Mouse (Mus musculus): ENCODE measurements around the gene Olfr1431.
"Not testable (repeated sequence)": the region's sequence is repeated elsewhere in the genome, so short reads cannot be mapped to it uniquely, and the experiment has no call there.

Olfr1431 gene

GRCm38 (mm10) chr19:12200334-12200733 lies at the start of gene Olfr1431:
Gene Olfr1431 (plus strand): TSS chr19:12200634.
- DNase-seq (ENCODE audit: extremely low spot score, low spot score) = no peak

- DNase-seq (ENCODE audit: extremely low spot score, low spot score) = not testable (repeated sequence)
These were observed 30.3 kb upstream of the Olfr1431 start, which contains the start of gene Olfr1555-ps1 for GRCm38 (mm10) chr19:12170062-12170599. Gene Olfr1555-ps1 (minus strand): TSS chr19:12170112.

GRCm38 (mm10) chr19:12175431-12175830 lies 25.0 kb upstream of the Olfr1431 start:
- not testable (repeated sequence) for DNase-seq (ENCODE audit: extremely low spot score, low spot score)

GRCm38 (mm10) chr19:12199076-12199475 lies 1.4 kb upstream of the Olfr1431 start:
- DNase-seq (ENCODE audit: extremely low spot score, low spot score) = not testable (repeated sequence)

GRCm38 (mm10) chr19:12232496-12232895 lies 32.1 kb downstream of the Olfr1431 start, which contains the start of gene Olfr1432:
Gene Olfr1432 (minus strand): TSS chr19:12232596.
- DNase-seq (ENCODE audit: extremely low spot score, low spot score) = not testable (repeated sequence)

GRCm38 (mm10) chr19:12241559-12241958 lies 41.1 kb downstream of the Olfr1431 start, which contains the start of gene Olfr262:
Gene Olfr262 (minus strand): TSS chr19:12241659.
- DNase-seq (ENCODE audit: extremely low spot score, low spot score) = no peak

GRCm38 (mm10) chr19:12260732-12261131 lies 60.3 kb downstream of the Olfr1431 start, which contains the start of gene Olfr235:
Gene Olfr235 (plus strand): TSS chr19:12261032.
- no peak for DNase-seq (ENCODE audit: extremely low spot score, low spot score)

Data from neural tube, embryonic 10.5 days (tissue).